Mouse (Mus musculus): ENCODE data around the gene Trim11.

Trim11 gene

DNA sequence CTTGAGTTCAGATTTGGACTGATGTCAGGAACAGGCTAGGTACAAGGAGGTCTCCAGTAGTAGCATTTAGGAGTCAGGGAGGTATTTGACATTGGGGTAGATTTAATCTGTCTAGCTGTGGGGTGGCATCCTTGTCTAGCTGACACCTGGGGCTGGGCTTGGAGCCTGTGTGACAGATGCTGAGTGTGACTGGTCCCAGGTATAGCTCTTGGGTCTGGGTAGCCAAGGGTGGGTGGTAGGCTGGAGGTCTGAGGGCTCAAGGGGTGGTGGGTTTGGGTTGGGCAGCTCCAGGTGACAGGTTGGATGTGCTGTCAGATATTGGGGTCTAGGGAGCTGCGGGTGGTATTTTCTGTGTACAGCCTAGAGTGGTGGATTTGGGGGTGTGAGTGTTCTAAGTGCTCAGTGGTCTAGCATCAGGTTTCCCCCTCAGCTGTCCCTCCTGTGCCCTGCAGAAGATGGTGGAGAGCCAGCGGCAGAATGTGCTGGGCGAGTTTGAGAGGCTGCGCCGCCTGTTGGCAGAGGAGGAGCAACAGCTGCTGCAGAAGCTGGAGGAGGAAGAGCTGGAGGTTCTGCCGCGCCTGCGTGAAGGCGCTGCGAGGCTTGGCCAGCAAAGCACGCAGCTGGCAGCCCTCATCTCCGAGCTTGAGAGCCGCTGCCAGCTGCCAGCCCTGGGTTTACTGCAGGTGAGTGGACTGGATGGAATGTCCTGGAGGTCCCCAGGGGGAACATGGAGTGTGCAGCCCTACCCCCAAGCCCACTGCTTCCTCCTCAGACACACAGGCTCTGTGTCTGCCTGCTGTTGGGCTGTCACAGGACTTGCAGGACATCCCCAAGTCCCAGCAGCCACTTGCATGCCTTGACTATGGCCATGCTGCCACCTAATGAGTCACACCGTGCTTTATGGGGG, 3.9 kb downstream of the Trim11 start:
- DNase-seq: peak; percentile 80

- DNase-seq: no peak
These were observed 4.7 kb downstream of the Trim11 start for GRCm38 (mm10) chr11:58982471-58983097.

DNA sequence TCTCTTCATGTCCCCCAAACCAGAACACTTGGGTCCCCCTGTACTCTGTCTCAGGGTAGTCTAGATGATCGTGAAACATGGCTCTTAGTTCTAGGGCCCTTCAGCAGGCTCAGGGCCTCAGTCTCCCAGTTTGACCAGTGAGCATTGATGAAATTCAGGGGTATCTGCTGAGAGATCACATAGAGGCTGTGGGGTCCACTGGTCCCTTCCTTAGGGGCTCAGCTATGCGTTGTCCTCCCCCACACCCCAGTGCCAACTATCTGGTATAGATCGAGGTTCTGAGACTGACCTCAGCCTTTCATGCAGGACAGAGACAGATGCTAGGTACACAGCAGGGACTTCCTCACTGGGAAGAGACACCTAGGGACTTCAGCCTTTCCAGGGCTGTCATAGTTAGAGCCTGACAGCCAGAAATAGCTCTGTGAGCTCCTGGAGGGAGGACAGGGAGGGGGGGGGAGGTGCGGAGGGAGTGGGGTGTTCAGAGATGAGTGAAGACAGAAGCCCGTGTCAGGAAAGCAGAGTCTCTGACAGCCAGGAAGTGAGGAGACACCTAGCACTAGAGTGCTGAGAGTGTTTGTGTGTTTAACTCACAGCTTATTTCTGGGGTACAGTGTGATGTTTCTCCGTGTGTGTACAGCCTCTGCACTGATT, 5.9 kb downstream of the Trim11 start:
- no peak for DNase-seq

- no peak for DNase-seq
These were observed 6.8 kb downstream of the Trim11 start for GRCm38 (mm10) chr11:58984657-58985056.

- DNase-seq: no peak
These were observed 7.5 kb downstream of the Trim11 start for GRCm38 (mm10) chr11:58985299-58985917.

DNA sequence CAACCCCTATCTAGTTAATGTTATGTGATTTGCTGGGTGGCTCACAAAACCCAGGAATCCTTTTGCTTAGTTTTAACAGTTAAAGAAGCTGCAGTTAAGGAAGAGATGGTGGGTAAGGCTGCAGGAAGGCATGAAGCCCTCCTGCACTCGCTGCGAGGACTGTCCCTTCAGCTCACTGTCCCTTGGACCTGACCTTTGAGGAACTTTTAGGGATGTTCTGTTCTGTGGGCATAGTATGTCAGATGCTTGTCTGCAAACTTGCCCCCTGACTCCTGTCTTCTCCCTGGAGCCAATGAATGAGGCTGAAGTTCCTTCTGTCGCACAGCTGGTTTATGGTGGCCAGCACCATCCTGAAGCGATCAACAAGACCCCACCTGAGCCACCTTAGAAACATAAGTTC, 11.3 kb downstream of the Trim11 start:
- DNase-seq: no peak

GRCm38 (mm10) chr11:58990141-58990540, 12.2 kb downstream of the Trim11 start:
- no peak for DNase-seq

GRCm38 (mm10) chr11:58990794-58991193, 12.9 kb downstream of the Trim11 start:
- no peak for DNase-seq

GRCm38 (mm10) chr11:58991911-58992310, 14.0 kb downstream of the Trim11 start:
- DNase-seq: no peak

DNA sequence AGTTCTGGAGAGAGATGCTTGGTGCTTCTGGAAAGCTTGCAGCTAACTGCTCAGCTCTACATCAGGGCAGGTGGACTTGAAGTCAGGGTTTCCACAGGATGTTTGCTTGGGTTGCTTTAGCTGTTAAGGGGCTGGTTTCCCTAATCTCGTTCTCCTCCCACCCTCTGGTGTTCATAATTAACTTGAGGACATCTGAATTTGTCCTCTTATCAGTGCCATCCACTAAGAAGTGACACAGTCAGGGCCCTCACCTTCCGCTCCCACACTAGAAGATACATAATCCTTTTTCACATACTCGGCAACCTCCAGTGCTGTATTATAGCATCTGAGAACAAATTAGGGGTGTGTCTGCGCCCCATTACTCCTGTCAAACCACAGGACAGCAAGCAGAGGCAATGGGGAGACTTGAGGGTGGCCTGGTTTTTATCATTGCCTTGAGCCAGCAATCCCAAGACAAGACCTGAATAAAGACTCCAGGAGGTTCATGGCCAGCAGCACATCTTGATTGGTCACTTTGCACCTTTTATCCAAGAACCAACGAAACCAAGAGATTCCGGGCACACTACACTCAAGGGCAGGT, 15.3 kb downstream of the Trim11 start:
- DNase-seq: no peak

- DNase-seq: peak; percentile 69
These were observed 16.5 kb downstream of the Trim11 start for GRCm38 (mm10) chr11:58994337-58994826.

DNA sequence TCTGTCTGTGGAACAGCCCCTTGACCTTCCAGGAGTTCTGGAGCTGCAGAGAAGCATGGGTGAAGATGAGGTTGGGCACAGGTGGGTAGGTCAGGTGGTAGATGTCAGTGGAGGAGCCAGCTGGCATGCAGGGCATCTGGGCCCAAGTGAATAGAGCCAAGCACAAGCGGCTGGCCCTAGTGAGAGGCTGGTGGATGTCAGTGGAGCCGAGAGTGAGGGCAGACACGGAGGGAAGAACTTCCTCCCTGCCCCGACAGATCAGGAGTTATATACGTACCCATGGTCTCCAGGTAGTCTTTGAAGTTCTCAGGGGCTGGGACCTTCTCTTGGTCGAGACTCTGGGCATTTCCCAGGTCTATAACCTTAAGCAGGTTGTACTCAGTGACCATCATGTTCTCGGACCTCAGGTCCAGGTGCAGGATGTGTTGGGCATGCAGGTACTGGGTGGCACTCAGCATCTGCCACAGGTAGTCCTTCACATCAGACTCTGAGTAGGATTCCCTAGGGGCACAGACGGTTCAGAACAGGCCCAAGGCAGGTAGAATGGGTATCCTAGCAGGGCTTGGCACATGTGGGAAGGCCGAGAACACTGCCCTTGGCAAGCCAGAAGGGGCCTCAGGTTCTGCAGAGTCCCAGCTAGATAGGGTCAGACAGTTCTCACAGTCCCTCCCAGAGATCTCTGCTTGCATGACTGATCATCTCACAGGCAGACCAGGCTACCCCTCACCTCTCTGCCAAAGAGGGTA, 17.3 kb downstream of the Trim11 start:
- DNase-seq: no peak

- DNase-seq: peak; percentile 46
These were observed 18.0 kb downstream of the Trim11 start for GRCm38 (mm10) chr11:58995807-58996370.

- no peak for DNase-seq
These were observed 19.6 kb downstream of the Trim11 start for GRCm38 (mm10) chr11:58997541-58997940.

DNA sequence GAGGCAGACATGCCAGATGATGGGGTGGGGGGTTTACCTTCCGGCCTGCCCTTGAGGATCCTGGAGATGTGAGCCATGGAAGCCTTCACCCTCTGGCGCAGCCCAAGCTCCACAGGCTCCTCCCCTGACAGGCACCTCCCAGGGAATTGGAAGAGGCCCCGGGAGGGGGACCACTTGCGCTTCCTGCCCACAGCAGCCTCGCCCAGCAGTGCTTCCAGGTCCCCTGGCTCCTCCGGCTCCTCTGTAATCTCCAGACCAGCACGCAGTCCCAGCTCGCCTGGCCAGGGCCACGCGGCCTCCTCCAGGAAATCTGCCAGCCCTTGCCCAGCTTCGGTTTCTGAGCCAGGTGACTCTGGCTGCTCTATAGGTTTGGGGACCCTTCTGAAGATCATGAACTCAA, 21.3 kb downstream of the Trim11 start:
- DNase-seq: peak; percentile 55

GRCm38 (mm10) chr11:58999830-59000229, 21.9 kb downstream of the Trim11 start:
- no peak for DNase-seq

DNA sequence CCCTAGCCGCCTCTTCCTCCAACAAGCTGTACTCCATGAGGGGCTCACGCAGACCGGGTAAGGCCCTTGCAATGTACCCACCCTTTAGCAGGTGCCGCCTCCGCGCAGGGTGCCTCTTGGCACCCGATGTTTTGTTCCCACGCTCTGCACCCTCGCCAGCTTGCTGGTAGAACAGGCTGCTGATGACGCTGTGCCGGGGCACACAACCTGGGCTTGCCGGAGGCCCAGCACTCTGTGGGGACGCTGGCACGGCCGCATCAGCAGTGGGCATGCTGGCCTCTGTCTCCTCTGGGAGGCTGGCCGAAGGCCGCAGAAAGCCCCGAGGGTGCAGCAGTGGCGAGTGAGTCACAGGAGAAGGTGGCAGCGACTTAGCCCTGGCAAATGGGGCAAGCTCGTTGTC, 22.7 kb downstream of the Trim11 start:
- DNase-seq: no peak

DNA sequence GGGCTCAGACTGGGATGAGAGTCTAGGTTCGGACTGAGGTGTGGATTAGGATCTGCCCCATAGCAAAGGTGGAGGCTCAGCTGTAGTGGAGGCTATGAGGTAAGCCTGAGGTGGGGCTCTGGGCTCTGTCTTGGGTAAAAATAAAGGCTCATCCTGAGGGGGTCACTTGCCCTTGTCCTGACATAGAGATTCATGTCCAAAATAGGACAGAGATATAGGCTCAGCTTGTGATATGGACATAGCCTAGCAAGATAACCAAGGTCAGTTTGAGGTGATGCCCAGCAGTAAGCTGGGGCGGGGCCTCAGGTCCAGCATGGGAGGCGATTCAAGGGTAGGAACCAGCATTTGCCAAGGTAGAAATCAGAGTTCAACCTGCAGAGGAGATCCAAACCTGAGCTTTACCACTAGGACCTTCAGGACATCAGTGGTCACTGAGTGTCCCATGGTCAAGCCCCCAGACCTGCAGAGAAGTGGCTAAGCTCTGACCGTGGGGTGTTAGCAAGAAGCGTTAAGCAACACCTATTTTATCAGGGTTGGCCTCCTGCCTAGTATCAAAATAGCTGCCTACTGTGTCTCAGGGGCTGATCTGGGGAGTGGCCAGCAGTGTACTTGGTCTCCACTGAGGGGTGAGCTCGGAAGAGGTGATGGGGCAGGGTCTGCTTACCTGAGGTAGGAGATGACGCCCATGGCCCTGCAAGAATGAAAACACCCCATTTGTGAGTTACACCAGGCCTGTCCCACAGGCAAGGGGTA, 24.6 kb downstream of the Trim11 start:
- no peak for DNase-seq

DNA sequence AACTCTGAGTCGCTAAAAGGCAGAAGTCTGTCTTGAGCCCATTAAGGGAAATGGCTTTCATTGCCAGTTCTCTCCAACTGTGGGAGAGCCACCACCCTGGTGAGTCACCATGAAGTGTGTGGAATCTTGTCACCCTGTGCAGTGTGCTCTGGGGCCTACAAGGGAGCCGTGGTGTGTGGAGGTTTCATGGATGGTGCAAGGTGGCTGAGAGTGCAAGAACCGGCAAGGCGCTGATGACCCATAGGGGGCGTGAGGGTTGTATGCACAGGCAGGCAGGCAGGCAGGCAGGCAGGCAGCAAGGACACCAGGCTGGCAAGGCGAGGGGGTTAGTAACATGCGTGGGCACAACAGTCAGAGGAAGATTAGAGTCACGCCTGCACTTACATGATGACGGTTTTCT, 37.2 kb downstream of the Trim11 start:
- DNase-seq: peak; percentile 48

DNA sequence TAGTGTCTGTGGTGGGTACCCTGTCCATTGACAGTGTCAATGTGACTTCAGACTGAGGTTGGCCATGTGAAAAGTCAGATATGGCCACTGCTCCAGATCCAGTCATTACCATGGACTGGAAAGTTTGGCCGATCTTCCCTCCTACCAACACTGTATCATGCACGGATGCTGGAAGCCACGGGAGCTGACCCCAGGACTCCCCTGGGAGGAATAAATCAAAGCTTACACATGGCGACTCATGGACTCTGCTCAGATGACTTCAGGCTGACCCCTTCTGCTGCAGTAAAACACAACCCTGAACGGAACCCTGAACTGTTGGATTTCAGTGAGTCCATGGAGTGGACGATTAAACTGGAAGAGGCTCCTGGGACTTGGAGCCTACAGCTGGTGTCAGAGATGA, 48.5 kb downstream of the Trim11 start:
- DNase-seq: no peak

DNA sequence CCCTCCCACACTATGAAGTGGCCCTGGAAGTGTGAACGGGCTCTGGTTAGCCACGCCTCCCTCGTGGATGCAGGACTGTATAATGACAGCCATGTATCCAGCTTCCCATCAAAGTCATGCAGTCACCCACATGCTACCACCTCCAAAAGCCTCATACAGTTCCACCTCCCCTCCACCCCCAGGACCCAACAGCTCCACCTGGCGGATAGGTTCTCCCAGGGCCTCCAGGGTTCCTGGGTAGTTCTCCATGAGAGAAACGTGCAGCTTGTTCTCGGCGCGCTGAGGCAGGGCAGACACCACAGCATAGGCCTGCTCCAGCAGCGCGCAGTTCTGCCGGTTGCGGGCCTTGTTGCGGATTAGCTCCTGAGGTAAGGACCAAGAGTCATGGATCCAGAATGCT, 51.1 kb downstream of the Trim11 start:
- DNase-seq: no peak
